Mouse (Mus musculus) C2C12 (cell line): ENCODE results near the gene Ntpcr.

ENCODE experiments used
- CEBPB ChIP-seq: IDR thresholded peaks from one replicate; pipeline ENCODE4 v1.6.1; 2011; ENCODE audit warnings: low read depth, mild to moderate bottlenecking, control low read depth, moderate library complexity
- CTCF ChIP-seq: IDR thresholded peaks from one replicate; pipeline ENCODE4 v1.5.1; 2011; ENCODE audit not compliant: control insufficient read depth, insufficient read depth, insufficient read length
- FOSL1 ChIP-seq: IDR thresholded peaks from one replicate; pipeline ENCODE4 v1.8.0; 2011; ENCODE audit warnings: mild to moderate bottlenecking, low read length; ENCODE audit not compliant: poor library complexity, insufficient read depth, severe bottlenecking
- MAX ChIP-seq: IDR thresholded peaks from one replicate; pipeline ENCODE4 v1.6.1; 2011; ENCODE audit warnings: mild to moderate bottlenecking, control low read depth
- MYOD1 ChIP-seq: IDR thresholded peaks from one replicate; pipeline ENCODE4 v1.6.1; 2011; ENCODE audit warnings: low read depth; ENCODE audit not compliant: control insufficient read depth, insufficient read length

GRCm38 (mm10) chr8:125711514-125711913 lies 18.2 kb upstream of the Ntpcr start:
- no peak for TF ChIP-seq CTCF
- TF ChIP-seq FOSL1, result no peak
- TF ChIP-seq MAX, result no peak
- no peak for TF ChIP-seq MYOD1
- no peak for TF ChIP-seq CEBPB
